Mouse (Mus musculus) megakaryocyte-erythroid progenitor cell, adult 5-6 weeks (primary cell): Measurements from ENCODE around the gene Klhl8. TPM values are rescaled to one million over a fixed set of nuclear protein-coding genes. Genes with fewer than 3 reads are reported as not detected.

Experiments used
- ATAC-seq: replicated peaks from 2 replicates; pipeline ENCODE4 v1.8.0; 2016; ENCODE audit warnings: mild to moderate bottlenecking, inconsistent platforms; ENCODE audit not compliant: severe bottlenecking, poor library complexity, low FRiP score, low TSS enrichment
- total RNA-seq, 2 experiments: library from RNA; stranded (forward) in 1 of 2; stranded (reverse) in 1 of 2; fragments of 200-1000, 215-1000 nt in 1 of 2; fragments of >200 nt in 1 of 2; fragmentation: Nextera tagmentation in 1 of 2; gene quantifications; 2 replicates each; pipeline ENCODE4 v1.2.3; 2014 to 2017

The Klhl8 gene
- total RNA-seq, 2 experiments from 2014 or later, result 2.2 to 8.5 TPM

GRCm38 (mm10) chr5:103852756-103853549, 58.1 kb downstream of the Klhl8 start:
- no peak for ATAC-seq

- ATAC-seq, result no peak
These were observed 62.5 kb downstream of the Klhl8 start for GRCm38 (mm10) chr5:103848546-103848945.

GRCm38 (mm10) chr5:103846609-103847008, 64.5 kb downstream of the Klhl8 start:
- no peak for ATAC-seq

GRCm38 (mm10) chr5:103846154-103846551, 64.9 kb downstream of the Klhl8 start:
- ATAC-seq, result no peak

GRCm38 (mm10) chr5:103845418-103846153, 65.5 kb downstream of the Klhl8 start:
- ATAC-seq, result no peak

GRCm38 (mm10) chr5:103843938-103844337, 67.1 kb downstream of the Klhl8 start:
- ATAC-seq, result peak; percentile 21; the same call in 1 of the 2 replicates

- no peak for ATAC-seq
These were observed 71.8 kb downstream of the Klhl8 start for GRCm38 (mm10) chr5:103839265-103839626.

GRCm38 (mm10) chr5:103838550-103839264, 72.4 kb downstream of the Klhl8 start:
- ATAC-seq, result no peak

- no peak for ATAC-seq
These were observed 74.8 kb downstream of the Klhl8 start for GRCm38 (mm10) chr5:103836148-103836784.

GRCm38 (mm10) chr5:103835471-103836147, 75.5 kb downstream of the Klhl8 start:
- ATAC-seq, result no peak

GRCm38 (mm10) chr5:103830886-103831285, 80.2 kb downstream of the Klhl8 start:
- ATAC-seq, result no peak

GRCm38 (mm10) chr5:103829158-103829557, 81.9 kb downstream of the Klhl8 start:
- no peak for ATAC-seq

- ATAC-seq, result no peak
These were observed 82.3 kb downstream of the Klhl8 start for GRCm38 (mm10) chr5:103828729-103829128.

- no peak for ATAC-seq
These were observed 82.8 kb downstream of the Klhl8 start for GRCm38 (mm10) chr5:103828304-103828703.

GRCm38 (mm10) chr5:103822949-103823348, 88.1 kb downstream of the Klhl8 start:
- ATAC-seq, result no peak

- ATAC-seq, result no peak
These were observed 89.4 kb downstream of the Klhl8 start for GRCm38 (mm10) chr5:103821500-103822298.

GRCm38 (mm10) chr5:103821062-103821461, 90.0 kb downstream of the Klhl8 start:
- 0 out of 2 replicates have a peak, but pooled peaks have one; percentile 35 for ATAC-seq

GRCm38 (mm10) chr5:103819674-103820073, 91.4 kb downstream of the Klhl8 start:
- ATAC-seq, result no peak
